Mouse (Mus musculus): ENCODE results near the gene Gse1.

DNA sequence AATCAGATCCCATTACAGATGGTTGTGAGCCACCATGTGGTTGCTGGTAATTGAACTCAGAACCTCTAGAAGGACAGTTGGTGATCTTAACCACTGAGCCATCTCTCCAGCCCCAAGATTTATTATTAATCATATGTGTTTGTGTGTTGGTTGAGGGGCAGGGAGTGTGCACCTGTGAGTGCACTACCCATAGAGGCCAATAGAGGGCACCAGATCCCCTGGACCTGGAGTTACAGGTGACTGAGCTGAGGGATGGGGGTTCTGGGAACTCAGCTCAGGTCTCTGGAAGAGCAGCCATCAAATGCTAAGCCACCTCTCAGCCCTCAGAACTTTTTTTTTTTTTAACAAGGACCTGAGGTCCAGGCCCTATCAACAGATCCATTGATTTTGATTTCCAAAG is 156.5 kb downstream of the Gse1 start:
- TF ChIP-seq CTCF (IDR thresholded peaks at IDR 0.05; ENCODE audit: borderline replicate concordance, insufficient read depth, low read depth, low read length), result 0 out of 2 replicates have a peak, but pooled peaks have one; percentile 30
- no peak for TF ChIP-seq POLR2A (IDR thresholded peaks at IDR 0.05; ENCODE audit: borderline replicate concordance, insufficient read depth, low read length)

Measured in cerebellum, adult 2 months (tissue).